Mouse (Mus musculus) gastrocnemius, postnatal 36 days (tissue): ENCODE results near the gene Catspere2. TPM values are rescaled to one million over a fixed set of nuclear protein-coding genes. Genes with fewer than 3 reads are reported as not detected.

Source experiments
- DNase-seq, 2 experiments: peaks; one replicate each; pipeline ENCODE4 v3.0.0; 2022
- intact Hi-C: fragments of 180-260 bp; cut with DNase I; formaldehyde crosslinking; loops from one replicate; pipeline ENCODE4 v1.15.1; 2025
- total RNA-seq, 2 experiments: library from RNA; stranded (reverse); gene quantifications; 2 replicates each; pipeline ENCODE4 v1.2.3; 2021

The Catspere2 gene
- total RNA-seq, 2 experiments from 2014 or later = 0.10 to 0.12 TPM

DNA sequence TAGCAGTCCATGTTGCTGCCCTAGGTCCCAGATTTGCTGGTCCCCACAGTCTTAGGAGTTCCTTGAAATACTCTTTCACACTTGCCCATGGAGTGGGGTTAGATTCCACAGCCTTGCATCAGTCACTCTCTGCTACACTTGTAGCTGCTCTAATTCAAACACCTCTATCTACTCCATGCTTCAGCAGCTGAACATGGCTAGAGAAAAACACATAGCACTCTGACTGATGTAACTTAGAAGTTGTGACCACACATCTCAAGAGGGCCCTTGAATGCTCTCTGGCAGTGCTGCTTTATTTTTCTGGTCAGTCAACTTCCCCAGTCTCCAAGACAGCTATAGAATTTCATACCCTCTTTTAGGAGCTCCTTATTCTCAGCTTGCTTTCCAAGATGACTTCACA lies 226.7 kb downstream of the Catspere2 start:
- no peak for DNase-seq

DNA sequence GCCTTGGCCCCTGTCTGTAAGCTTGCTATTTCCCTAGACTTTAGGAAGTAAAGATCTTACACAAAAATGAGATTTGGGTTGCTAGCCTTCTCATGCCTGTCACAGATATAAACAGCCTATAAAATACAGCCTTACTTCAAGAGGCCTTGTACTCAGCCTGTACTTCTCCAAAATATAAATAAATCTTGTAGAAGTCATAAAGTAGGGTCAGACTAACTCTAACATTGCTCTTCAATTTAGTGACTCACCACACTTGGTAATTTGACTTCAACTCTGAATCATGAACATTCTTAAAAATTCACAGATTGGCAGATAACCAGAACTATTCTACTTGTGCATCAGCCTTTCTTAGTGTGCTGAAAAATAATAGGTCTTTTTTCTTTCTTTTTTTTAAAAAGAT lies 233.9 kb downstream of the Catspere2 start:
- DNase-seq = no peak
- intact Hi-C loops = no loop called here

More for the DNA sequence above, 226.7 kb downstream of the Catspere2 start:
- intact Hi-C loops = no loop called here

DNA sequence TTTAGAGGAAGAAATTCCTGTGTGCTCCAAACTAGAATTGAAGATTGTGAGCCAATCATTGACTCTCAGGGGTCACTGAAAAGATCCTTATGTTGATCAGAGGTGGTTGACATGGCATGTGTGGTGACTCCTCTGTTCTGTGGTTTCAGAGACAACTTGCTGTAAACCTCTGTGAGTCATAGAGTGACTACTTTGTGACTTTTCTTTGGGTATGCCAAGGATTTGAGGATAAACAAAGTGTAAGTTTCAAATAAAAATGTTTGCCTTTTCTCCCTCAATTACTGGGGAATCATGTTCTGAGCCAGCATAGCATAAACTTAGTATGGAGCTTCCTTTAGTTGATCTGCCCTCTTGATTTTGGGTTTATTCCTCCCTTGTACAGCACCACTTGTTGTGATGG lies 235.1 kb downstream of the Catspere2 start:
- intact Hi-C loops = no loop called here
- DNase-seq = no peak

DNA sequence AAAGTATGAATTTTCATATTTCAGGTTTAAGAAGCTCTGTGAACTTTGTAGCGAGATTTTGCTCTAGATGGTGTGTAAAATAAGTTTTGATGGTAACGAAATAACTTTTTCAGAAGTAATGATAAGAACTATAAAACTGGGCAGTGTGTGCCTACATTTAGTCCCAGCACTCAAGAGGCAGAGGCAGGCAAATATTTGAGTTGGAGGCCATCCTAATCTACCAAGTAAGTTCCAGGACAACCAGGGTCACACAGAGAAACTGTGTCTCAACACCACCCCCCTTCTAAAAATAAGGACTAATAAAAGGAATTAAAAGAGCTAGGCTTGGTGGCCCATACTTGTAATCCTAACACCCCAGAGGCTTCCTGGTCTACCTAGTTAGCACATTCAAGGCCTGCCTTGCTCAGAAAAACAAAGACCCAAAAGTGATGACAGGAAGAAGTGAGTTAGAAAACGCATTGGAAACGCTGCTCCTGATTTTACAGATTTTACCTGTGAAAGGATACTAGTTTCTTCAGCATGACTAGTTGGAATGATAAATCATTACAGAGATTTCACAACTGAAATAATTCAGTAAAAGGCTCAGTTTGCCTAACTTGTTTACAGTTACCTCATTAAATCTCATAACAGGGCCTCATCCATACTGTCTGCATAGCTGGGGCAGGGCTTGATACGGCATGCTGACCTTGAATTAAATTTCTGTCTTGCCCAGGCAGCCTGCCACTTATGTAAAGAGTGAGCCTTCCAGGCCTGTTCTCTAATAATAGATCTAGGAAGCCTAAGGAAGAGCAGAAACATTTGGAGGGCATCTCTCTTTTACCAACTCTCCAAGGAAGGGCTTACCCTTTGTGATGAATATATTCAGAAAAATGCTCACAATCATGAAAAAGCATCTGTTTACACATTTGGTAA lies 236.2 kb downstream of the Catspere2 start:
- intact Hi-C loops = no loop called here
- DNase-seq = no peak

Other genes starting within 250 kb of the Catspere2 start
- gene Adss, start 186.9 kb upstream of the Catspere2 start, total RNA-seq = 1 to 10 TPM; 8.7 to 9.1 TPM
- 10 to 100 TPM; 29.2 to 30.3 TPM for gene Desi2, start 204.0 kb downstream of the Catspere2 start, total RNA-seq